Mouse (Mus musculus): ENCODE measurements at regions not wholly inside any gene's neighbourhood (a gene's known extent, or its start where the extent isn't known, plus 50 kb on each side); places are given as distances from the start of the nearest gene placed in this dataset.
"Not testable (repeated sequence)": the region's sequence is repeated elsewhere in the genome, so short reads cannot be mapped to it uniquely, and the experiment has no call there.

- no peaks in the 10 kb centered on the region for H3K36me3 ChIP-seq
- H3K4me2 ChIP-seq (replicated peaks): no peak overlapping the region
- H3K4me3 ChIP-seq: no peak overlapping the region
- WGBS: 87% methylated on average over 4 of the region's 4 CpGs
- H3K27me3 ChIP-seq: no peaks in the 10 kb centered on the region
- ATAC-seq (replicated peaks): no peak
- no peak overlapping the region for H3K9ac ChIP-seq (replicated peaks)
- no peak overlapping the region for H3K27ac ChIP-seq (replicated peaks)
- H3K9me3 ChIP-seq: no peaks in the 10 kb centered on the region
- no peaks in the 10 kb centered on the region for H3K4me1 ChIP-seq
Observed at GRCm38 (mm10) chr10:70842176-70842838, 186.5 kb upstream of the Phyhipl start.

DNA sequence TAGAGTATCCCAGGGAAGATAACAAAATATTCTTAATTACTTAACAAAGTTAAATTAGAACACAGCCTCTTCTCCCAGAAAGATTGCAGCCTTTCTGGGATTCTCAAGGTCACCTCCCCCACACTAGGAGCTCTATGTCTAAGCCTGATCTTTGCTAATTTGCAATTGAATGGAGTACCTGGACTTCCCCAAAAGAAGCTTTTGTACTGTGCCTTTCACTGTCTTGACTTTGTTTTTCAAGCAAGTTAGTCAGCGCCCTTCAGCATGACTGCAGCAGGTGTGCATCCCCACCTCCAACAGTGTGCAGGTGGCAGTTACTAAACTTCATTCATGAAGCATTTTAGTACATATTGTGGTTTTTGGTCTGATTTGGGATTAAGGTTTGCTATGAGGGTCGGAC lies 185.4 kb upstream of the Phyhipl start:
- not testable (repeated sequence) for H3K36me3 ChIP-seq; H3K4me1 ChIP-seq; ATAC-seq (replicated peaks); H3K27ac ChIP-seq (replicated peaks); H3K4me2 ChIP-seq (replicated peaks); H3K9ac ChIP-seq (replicated peaks); H3K27me3 ChIP-seq; H3K9me3 ChIP-seq; H3K4me3 ChIP-seq
- 78% methylated on average over 2 of the region's 2 CpGs for WGBS

- Histone ChIP-seq H3K36me3 (no peaks in the 10 kb centered on the region), H3K9ac (replicated peaks) (no peak overlapping the region), H3K27me3 (no peaks in the 10 kb centered on the region), H3K9me3 (no peaks in the 10 kb centered on the region), H3K27ac (replicated peaks) (no peak overlapping the region), H3K4me3 (no peak overlapping the region), H3K4me1 (no peaks in the 10 kb centered on the region), H3K4me2 (replicated peaks) (no peak overlapping the region)
- WGBS: 75% methylated on average over 4 of the region's 4 CpGs
- no peak for ATAC-seq (replicated peaks)
Observed at GRCm38 (mm10) chr10:70838147-70838546, 182.4 kb upstream of the Phyhipl start.

- Histone ChIP-seq H3K4me1 (no peaks in the 10 kb centered on the region), H3K9me3 (no peaks in the 10 kb centered on the region), H3K4me2 (replicated peaks) (no peak overlapping the region), H3K9ac (replicated peaks) (no peak overlapping the region), H3K36me3 (no peaks in the 10 kb centered on the region), H3K27me3 (no peaks in the 10 kb centered on the region), H3K27ac (replicated peaks) (no peak overlapping the region), H3K4me3 (no peak overlapping the region)
- ATAC-seq (replicated peaks): no peak
- WGBS: 78% methylated on average over 6 of the region's 6 CpGs
Observed at GRCm38 (mm10) chr10:70837326-70837725, 181.6 kb upstream of the Phyhipl start.

- Histone ChIP-seq H3K27me3 (no peaks in the 10 kb centered on the region), H3K4me3 (no peak overlapping the region), H3K36me3 (no peaks in the 10 kb centered on the region), H3K9me3 (no peaks in the 10 kb centered on the region), H3K4me2 (replicated peaks) (no peak overlapping the region), H3K27ac (replicated peaks) (no peak overlapping the region), H3K9ac (replicated peaks) (no peak overlapping the region), H3K4me1 (no peaks in the 10 kb centered on the region)
- ATAC-seq (replicated peaks): no peak
- WGBS: 52% methylated on average over 4 of the region's 4 CpGs
Observed at GRCm38 (mm10) chr10:70832616-70833015, 176.9 kb upstream of the Phyhipl start.

GRCm38 (mm10) chr10:70828217-70828616 lies 172.5 kb upstream of the Phyhipl start:
- H3K27me3 ChIP-seq: no peaks in the 10 kb centered on the region
- no peak overlapping the region for H3K9ac ChIP-seq (replicated peaks)
- H3K4me1 ChIP-seq: no peaks in the 10 kb centered on the region
- ATAC-seq (replicated peaks): no peak
- no peaks in the 10 kb centered on the region for H3K9me3 ChIP-seq
- no peak overlapping the region for H3K27ac ChIP-seq (replicated peaks)
- H3K4me3 ChIP-seq: no peak overlapping the region
- no peaks in the 10 kb centered on the region for H3K36me3 ChIP-seq
- 30% methylated on average over 4 of the region's 4 CpGs for WGBS
- H3K4me2 ChIP-seq (replicated peaks): no peak overlapping the region

GRCm38 (mm10) chr10:70827522-70827921 lies 171.8 kb upstream of the Phyhipl start:
- H3K4me2 ChIP-seq (replicated peaks); H3K9me3 ChIP-seq; ATAC-seq (replicated peaks); H3K4me1 ChIP-seq; H3K36me3 ChIP-seq; H3K27ac ChIP-seq (replicated peaks); H3K9ac ChIP-seq (replicated peaks); H3K27me3 ChIP-seq; H3K4me3 ChIP-seq: not testable (repeated sequence)
- 98% methylated on average over 2 of the region's 2 CpGs for WGBS

DNA sequence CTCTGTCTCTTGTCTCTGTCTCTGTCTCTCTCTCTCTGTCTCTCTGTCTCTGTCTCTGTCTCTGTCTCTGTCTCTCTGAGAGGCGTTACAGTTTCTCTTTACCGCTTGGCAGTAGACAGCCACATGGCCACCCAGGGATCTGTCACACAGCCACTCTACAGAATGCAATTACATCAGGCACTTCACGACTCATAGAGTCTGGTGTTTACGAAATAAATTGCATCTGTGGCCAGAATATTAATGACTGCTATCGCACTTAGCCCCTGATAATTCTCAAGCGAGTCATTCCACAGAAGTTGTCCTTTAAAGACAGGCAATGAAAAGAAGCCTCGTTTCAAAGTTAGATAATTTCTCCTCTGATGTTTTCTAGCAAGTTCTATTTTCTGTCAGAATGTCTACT lies 170.9 kb upstream of the Phyhipl start:
- Histone ChIP-seq H3K4me2 (replicated peaks) (no peak overlapping the region), H3K27ac (replicated peaks) (no peak overlapping the region), H3K9me3 (no peaks in the 10 kb centered on the region), H3K27me3 (no peaks in the 10 kb centered on the region), H3K4me1 (no peaks in the 10 kb centered on the region), H3K36me3 (no peaks in the 10 kb centered on the region), H3K9ac (replicated peaks) (no peak overlapping the region), H3K4me3 (no peak overlapping the region)
- ATAC-seq (replicated peaks): peak; percentile 63; the same call in 1 of the 2 replicates
- 38% methylated on average over 7 of the region's 7 CpGs for WGBS

DNA sequence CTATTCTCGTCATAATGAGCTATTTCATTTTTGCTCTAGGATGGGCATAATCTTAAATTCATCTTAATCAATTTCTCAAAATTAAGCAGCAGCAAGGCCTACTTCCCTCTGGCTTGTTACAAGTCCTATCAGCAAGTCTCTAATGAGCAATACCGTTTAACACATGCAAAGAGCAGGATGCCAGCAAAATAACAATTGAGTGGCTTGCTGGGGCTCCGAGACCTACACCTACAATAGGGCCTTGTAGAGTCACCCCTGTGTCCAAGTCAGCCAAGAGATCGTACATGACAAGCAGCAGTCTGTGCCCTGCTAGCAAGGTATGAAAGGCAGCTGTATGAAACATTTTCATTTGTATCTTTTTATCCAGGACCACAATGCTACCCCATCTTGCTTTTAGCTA lies 169.7 kb upstream of the Phyhipl start:
- no peak overlapping the region for H3K9ac ChIP-seq (replicated peaks)
- no peak overlapping the region for H3K4me2 ChIP-seq (replicated peaks)
- no peaks in the 10 kb centered on the region for H3K36me3 ChIP-seq
- ATAC-seq (replicated peaks): no peak
- H3K9me3 ChIP-seq: no peaks in the 10 kb centered on the region
- no peaks in the 10 kb centered on the region for H3K27me3 ChIP-seq
- no peak overlapping the region for H3K4me3 ChIP-seq
- H3K27ac ChIP-seq (replicated peaks): no peak overlapping the region
- 60% methylated on average over 4 of the region's 4 CpGs for WGBS
- H3K4me1 ChIP-seq: no peaks in the 10 kb centered on the region

GRCm38 (mm10) chr10:70824461-70824860 lies 168.7 kb upstream of the Phyhipl start:
- no peak overlapping the region for H3K4me2 ChIP-seq (replicated peaks)
- H3K27ac ChIP-seq (replicated peaks): no peak overlapping the region
- H3K4me1 ChIP-seq: no peaks in the 10 kb centered on the region
- H3K36me3 ChIP-seq: no peaks in the 10 kb centered on the region
- H3K9me3 ChIP-seq: no peaks in the 10 kb centered on the region
- H3K9ac ChIP-seq (replicated peaks): no peak overlapping the region
- ATAC-seq (replicated peaks): no peak
- no peak overlapping the region for H3K4me3 ChIP-seq
- 91% methylated on average over 5 of the region's 5 CpGs for WGBS
- no peaks in the 10 kb centered on the region for H3K27me3 ChIP-seq

DNA sequence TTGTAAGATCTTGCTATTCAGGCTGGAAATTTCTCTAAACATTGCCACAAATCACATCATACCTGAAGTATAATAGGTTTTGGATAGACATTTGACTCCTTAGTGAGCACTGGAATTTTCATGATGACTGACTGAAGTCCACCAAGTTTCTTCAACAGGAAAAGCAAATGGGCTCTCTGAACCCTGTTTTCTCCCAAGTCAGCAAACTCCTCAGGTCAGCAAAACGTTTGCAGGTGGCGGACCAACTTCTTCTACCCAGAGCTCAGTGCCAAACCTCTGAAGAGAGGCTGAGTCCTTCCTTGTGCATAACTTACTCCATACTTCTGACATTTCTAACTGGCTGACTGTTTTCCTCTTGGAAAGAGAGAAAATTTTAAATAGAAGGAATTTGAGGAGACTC lies 164.2 kb upstream of the Phyhipl start:
- H3K4me3 ChIP-seq: no peak overlapping the region
- no peak for ATAC-seq (replicated peaks)
- WGBS: 77% methylated on average over 2 of the region's 2 CpGs

DNA sequence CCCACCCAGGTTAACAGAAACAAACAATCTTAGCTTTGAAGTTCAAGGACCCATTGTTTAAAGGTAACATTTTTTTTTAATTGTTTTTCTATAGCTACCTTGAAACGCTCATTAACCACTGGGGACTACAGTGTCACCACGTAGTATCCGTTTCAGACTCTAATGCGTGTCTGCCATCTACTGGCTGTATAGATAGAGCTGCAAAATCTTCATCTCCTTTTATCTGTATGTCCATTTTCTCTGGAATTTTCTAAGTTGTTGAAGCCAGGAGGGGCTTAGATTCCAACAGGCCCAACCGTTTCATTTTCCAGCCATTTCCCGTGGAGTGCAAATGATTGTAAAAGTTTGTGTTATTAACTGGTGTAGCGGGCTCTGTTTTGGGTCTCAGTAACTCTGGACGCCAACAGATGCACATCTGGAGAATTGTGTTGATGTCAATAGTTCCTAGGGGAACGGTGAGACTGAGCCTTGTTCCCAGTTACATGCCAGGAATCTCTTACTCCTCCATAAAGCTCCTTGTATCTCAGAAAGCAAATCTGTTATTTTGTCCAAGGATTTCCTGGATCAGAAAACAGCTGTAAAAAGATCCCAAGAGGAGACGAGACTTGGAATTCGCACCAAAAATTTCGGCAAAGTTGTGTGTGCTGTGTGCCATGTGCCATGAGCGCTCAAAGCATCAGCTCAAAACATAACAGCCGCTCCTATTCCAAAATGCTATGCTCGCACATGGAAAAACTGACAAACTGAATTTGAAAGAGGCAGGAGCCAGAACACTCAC lies 158.8 kb upstream of the Phyhipl start:
- Histone ChIP-seq H3K9ac (replicated peaks) (no peak overlapping the region), H3K4me1 (no peaks in the 10 kb centered on the region), H3K4me3 (no peak overlapping the region), H3K9me3 (no peaks in the 10 kb centered on the region), H3K4me2 (replicated peaks) (no peak overlapping the region), H3K36me3 (no peaks in the 10 kb centered on the region), H3K27ac (replicated peaks) (no peak overlapping the region), H3K27me3 (no peaks in the 10 kb centered on the region)
- ATAC-seq (replicated peaks): peak; percentile 48; the same call in 1 of the 2 replicates
- 65% methylated on average over 15 of the region's 15 CpGs for WGBS

More for the DNA sequence above, 164.2 kb upstream of the Phyhipl start:
- H3K36me3 ChIP-seq: no peaks in the 10 kb centered on the region
- H3K27ac ChIP-seq (replicated peaks): no peak overlapping the region
- no peaks in the 10 kb centered on the region for H3K27me3 ChIP-seq
- no peaks in the 10 kb centered on the region for H3K4me1 ChIP-seq
- H3K4me2 ChIP-seq (replicated peaks): no peak overlapping the region
- H3K9ac ChIP-seq (replicated peaks): no peak overlapping the region
- H3K9me3 ChIP-seq: no peaks in the 10 kb centered on the region
